Mouse (Mus musculus) embryonic facial prominence, embryonic 11.5 days (tissue): ENCODE data around the gene Vmn2r95. TPM values are rescaled to one million over a fixed set of nuclear protein-coding genes. Genes with fewer than 3 reads are reported as not detected.
"Not testable (repeated sequence)": the region's sequence is repeated elsewhere in the genome, so short reads cannot be mapped to it uniquely, and the experiment has no call there.

Source experiments
- ATAC-seq: fragments of 200-750 bp; cut with Nextera tagmentation; replicated peaks from 2 replicates; pipeline ENCODE4 v1.8.0; 2017; ENCODE audit warnings: low read depth; ENCODE audit not compliant: insufficient number of reproducible peaks, low FRiP score, low TSS enrichment
- DNase-seq: peaks from one replicate; pipeline ENCODE4 v3.0.0-alpha.2; 2015; ENCODE audit warnings: low spot score
- H3K27ac ChIP-seq: fragments of 300-500 bp; sonication (generic); replicated peaks from 2 replicates; pipeline ENCODE4 v1.5.1; 2014; ENCODE audit warnings: mild to moderate bottlenecking, low read depth, low read length, control low read depth
- H3K27me3 ChIP-seq: fragments of 300-500 bp; sonication (generic); 2 replicates; pipeline ENCODE4 v1.6.1; 2014; ENCODE audit warnings: mild to moderate bottlenecking, low read length, moderate library complexity, mixed read lengths; ENCODE audit not compliant: control insufficient read depth, insufficient read depth
- H3K36me3 ChIP-seq: fragments of 300-500 bp; sonication (generic); replicated peaks from 2 replicates; pipeline ENCODE4 v1.6.1; 2014; ENCODE audit warnings: low read depth, mild to moderate bottlenecking, low read length, moderate library complexity, mixed read lengths; ENCODE audit not compliant: control insufficient read depth, insufficient read depth
- H3K4me1 ChIP-seq: fragments of 300-500 bp; sonication (generic); 2 replicates; pipeline ENCODE4 v1.6.1; 2014; ENCODE audit warnings: low read length, mixed read lengths; ENCODE audit not compliant: control insufficient read depth, insufficient read depth
- H3K4me2 ChIP-seq: fragments of 300-500 bp; sonication (generic); 2 replicates; pipeline ENCODE4 v1.6.1; 2014; ENCODE audit warnings: low read depth, mild to moderate bottlenecking, control low read depth, low read length, moderate library complexity
- H3K4me3 ChIP-seq: fragments of 300-500 bp; sonication (generic); 2 replicates; pipeline ENCODE4 v1.5.1; 2014; ENCODE audit warnings: low read depth, low read length, control low read depth
- H3K9ac ChIP-seq: fragments of 300-500 bp; sonication (generic); replicated peaks from 2 replicates; pipeline ENCODE4 v1.6.1; 2014; ENCODE audit warnings: mild to moderate bottlenecking, control low read depth, low read length
- H3K9me3 ChIP-seq: fragments of 300-500 bp; sonication (generic); replicated peaks from 2 replicates; pipeline ENCODE4 v1.6.1; 2016; ENCODE audit warnings: mild to moderate bottlenecking, low read length, inconsistent platforms, mixed read lengths; ENCODE audit not compliant: control insufficient read depth
- WGBS: fragments of 180-500 bp; shearing (Covaris S2); extraction: QIAGEN DNeasy Blood & Tissue Kit; methylation state at CpG from one replicate; pipeline ENCODE4 v1.1.7; 2014; 5-methylcytosine and 5-hydroxymethylcytosine counted together
- polyA plus RNA-seq: library from polyadenylated mRNA; unstranded; fragments of >200 nt; fragmentation: Nextera tagmentation; extraction: Ambion mirVana; gene quantifications from 2 replicates; pipeline ENCODE4 v1.2.1, GENCODE M21; 2014

Vmn2r95 gene
- not detected in 2 replicates for polyA plus RNA-seq

DNA sequence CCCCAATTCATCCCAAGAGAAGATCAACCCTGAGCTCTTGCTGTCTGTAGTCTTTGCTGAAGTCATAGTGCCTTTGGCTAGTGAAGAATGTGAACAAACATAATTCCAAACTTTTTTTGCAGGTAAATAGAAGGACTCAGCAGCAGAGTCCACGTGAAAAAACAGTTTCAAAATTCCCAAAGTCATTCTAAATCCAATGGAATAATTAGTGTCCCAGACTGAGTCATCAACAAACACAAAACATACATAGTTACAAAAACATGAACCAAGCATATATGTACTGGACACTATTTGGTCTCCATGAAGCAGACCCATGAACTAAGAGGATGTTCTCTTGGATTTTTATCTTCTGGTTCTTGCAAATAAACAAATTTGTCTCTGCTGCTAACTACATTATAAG is at the start of gene Vmn2r95:
TSS of gene Vmn2r95 (plus strand) at position 301 of the 400 bp plus-strand sequence.
- WGBS, result 37% methylated on average over 1 of the region's 1 CpGs
- no peak within 1 kb of the TSS for H3K4me3 ChIP-seq
- no peak within 1 kb of the TSS for H3K9ac ChIP-seq
- no peak within 1 kb of the TSS for H3K27ac ChIP-seq
- H3K27me3 ChIP-seq, result no peaks in the 10 kb centered on the region
- H3K4me2 ChIP-seq, result no peak within 1 kb of the TSS
- ATAC-seq (no peak), DNase-seq (no peak)
- H3K36me3 ChIP-seq, result no peaks in the 10 kb centered on the region
- H3K4me1 ChIP-seq, result no peaks in the 10 kb centered on the region
- no peaks in the 10 kb centered on the region for H3K9me3 ChIP-seq

DNA sequence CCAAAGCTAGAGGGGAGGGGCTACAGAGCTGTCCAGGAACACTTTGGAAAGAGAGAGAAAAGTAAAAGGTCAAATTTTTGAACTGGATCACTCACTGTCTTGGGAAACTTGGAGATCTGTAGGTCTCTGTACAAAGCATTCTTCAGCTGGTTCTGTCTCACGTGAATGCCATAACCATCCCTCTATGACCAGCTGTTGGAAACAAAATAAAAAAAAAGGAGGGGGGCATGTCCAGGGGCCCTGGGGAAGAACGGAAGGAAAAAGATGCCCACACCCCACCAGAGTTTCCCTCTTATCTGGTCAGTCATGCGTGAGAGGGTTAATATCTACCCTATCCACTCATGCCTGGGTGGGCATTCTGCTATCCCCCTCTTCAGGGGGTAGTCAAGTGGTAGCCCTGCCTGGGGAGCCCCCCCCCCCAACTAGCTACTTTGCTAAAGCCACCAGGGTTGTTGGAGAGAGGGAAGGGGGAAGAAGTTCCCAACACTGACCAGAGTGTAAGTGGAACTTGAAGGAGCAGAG is 31.8 kb downstream of the Vmn2r95 start:
- Histone ChIP-seq H3K4me2 (no peak overlapping the region), H3K4me3 (no peak overlapping the region), H3K27ac (no peak overlapping the region), H3K9me3 (no peaks in the 10 kb centered on the region), H3K9ac (no peak overlapping the region), H3K4me1 (no peaks in the 10 kb centered on the region), H3K36me3 (no peaks in the 10 kb centered on the region), H3K27me3 (no peaks in the 10 kb centered on the region)
- DNase-seq, result no peak
- 81% methylated on average over 3 of the region's 3 CpGs for WGBS
- ATAC-seq, result no peak

DNA sequence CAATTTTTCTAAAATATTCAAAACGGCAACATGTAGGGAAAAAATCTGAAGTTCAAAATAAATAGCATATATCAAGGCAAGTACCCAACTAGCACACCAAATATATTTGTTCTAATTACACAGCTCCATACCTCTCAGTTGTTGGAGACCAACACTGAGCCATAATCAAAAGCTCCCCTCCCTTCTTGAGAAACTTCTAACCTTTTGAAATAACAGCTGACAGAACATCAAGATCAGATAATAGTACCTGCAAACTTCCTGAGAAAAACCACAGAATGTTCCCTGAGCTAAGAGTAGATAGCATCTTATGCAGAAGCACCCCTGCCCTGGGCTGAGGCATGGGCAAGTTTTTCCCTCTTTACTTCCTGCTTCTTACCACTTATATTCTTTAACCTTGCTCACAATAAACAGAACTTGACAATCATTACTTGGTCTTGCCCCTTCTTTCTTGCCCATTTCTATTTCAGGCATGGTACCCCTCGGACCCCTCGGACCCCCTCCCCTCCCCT is 34.3 kb downstream of the Vmn2r95 start:
- H3K4me1 ChIP-seq, H3K27me3 ChIP-seq, ATAC-seq, H3K9ac ChIP-seq, H3K9me3 ChIP-seq, DNase-seq, H3K4me3 ChIP-seq, H3K27ac ChIP-seq, H3K4me2 ChIP-seq, H3K36me3 ChIP-seq: not testable (repeated sequence)
- 89% methylated on average over 3 of the region's 3 CpGs for WGBS

DNA sequence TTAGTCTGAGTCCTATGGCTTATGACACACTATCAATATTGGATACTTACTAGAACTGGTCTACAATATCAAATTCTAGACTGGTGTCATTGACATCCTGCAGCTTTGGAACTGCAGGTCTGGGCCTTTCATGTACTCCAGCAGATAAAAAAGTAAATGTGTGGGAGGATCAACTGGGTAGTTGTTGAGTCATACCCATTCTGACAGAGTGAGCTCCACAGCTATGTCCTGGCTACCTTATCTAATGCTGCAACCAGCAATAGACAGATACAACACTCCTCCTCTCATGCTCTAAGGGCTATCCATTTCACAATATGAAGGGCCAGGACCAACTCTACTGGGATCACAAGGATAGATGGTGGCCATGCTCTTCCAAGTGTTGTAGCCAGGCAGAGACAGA is 38.8 kb downstream of the Vmn2r95 start:
- ATAC-seq, result no peak

GRCm38 (mm10) chr17:18479885-18480284 is 56.0 kb downstream of the Vmn2r95 start:
- Histone ChIP-seq H3K27ac (no peak overlapping the region), H3K4me1 (no peaks in the 10 kb centered on the region), H3K27me3 (no peaks in the 10 kb centered on the region), H3K4me2 (no peak overlapping the region), H3K36me3 (no peaks in the 10 kb centered on the region), H3K9me3 (no peaks in the 10 kb centered on the region), H3K9ac (no peak overlapping the region), H3K4me3 (no peak overlapping the region)
- ATAC-seq (no peak), DNase-seq (no peak)
- WGBS, result 71% methylated on average over 1 of the region's 1 CpGs

More for the DNA sequence above, 38.8 kb downstream of the Vmn2r95 start:
- no peak overlapping the region for H3K27ac ChIP-seq
- DNase-seq, result no peak
- H3K9ac ChIP-seq, result no peak overlapping the region
- H3K4me3 ChIP-seq, result no peak overlapping the region
- H3K9me3 ChIP-seq, result no peaks in the 10 kb centered on the region
- H3K4me1 ChIP-seq, result no peaks in the 10 kb centered on the region
- no peak overlapping the region for H3K4me2 ChIP-seq
- H3K27me3 ChIP-seq, result no peaks in the 10 kb centered on the region
- H3K36me3 ChIP-seq, result no peaks in the 10 kb centered on the region

Other genes starting within 250 kb of the Vmn2r95 start
- gene Vmn2r94, start 146.3 kb upstream of the Vmn2r95 start, polyA plus RNA-seq, result not detected in 2 replicates
- gene Vmn2r93, start 126.0 kb upstream of the Vmn2r95 start, polyA plus RNA-seq, result not detected in 2 replicates
- not detected in 2 replicates for gene Vmn2r96, start 149.1 kb downstream of the Vmn2r95 start, polyA plus RNA-seq